ENCODE assay signal across 10 mouse cellular contexts in the genomic region with DNA sequence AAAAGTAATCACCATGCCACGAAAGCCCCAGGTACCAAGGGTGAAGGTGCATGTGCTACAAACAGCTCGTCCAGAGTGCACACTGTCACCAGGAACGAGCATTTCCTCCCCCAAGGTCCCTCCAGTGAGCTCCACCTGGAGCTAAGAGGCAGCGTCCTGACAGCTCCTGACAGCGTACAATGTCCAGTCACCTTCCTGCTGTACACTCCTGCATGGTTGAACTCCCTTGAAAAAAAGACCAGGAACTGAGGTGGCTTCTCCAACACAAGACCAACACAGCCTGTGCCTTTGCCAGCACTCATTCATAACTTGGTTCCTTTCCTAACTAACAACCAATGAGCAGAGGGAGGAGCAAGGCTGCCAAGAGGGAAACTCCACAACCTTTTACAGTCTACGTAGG. TPM values are rescaled to one million over a fixed set of nuclear protein-coding genes. Genes with fewer than 3 reads are reported as not detected.
DNase-seq lines count a peak whose midpoint lies in the region; TF ChIP-seq lines count a peak whose summit lies in the region.
"Had no signal": no experiment of that assay in that cellular context is flagged by ENCODE, and none has a peak within 500 bp of the region (broad histone marks: within the 10 kb centered on the region; RNA-seq: fewer than 3 reads in every experiment).

No protein-coding gene starts in this region.

- no peak overlapping the region; the same call in 1 of the 2 replicates for H3K4me3 ChIP-seq in gastrocnemius, adult 2 months

- no peak for DNase-seq in gastrocnemius, adult 2 months
- DNase-seq in gastrocnemius, adult 18-20 months (ENCODE audit: low spot score): no peak
- DNase-seq in thymus, postnatal 25 days: peak; percentile 14
- DNase-seq in thymus, postnatal 10 days (ENCODE audit: low spot score in 2 of 2): no peak
- DNase-seq in kidney, postnatal 14 days: peak; percentile 29
- no peak for DNase-seq in urinary bladder, postnatal 14 days (ENCODE audit: low spot score)
- no peak for DNase-seq in frontal cortex, postnatal 36 days (ENCODE audit: low spot score in 2 of 2)
- DNase-seq in gastrocnemius, adult 8-10 months (ENCODE audit: low spot score in 2 of 2): no peak
- DNase-seq: cerebellum, postnatal 36 days had no signal

- TF ChIP-seq CTCF in gastrocnemius, adult 2 months (IDR thresholded peaks at IDR 0.05): no peak

- peak overlapping the region; percentile 28 for H3K27ac ChIP-seq in gastrocnemius, adult 2 months
- H3K27ac ChIP-seq: hindbrain, embryonic 14.5 days had no signal

- intact Hi-C loops in gastrocnemius, adult 2 months (cut with DNase I): no loop called here

RNA-seq across cellular contexts. Expression of a gene that starts 3.5 kb away (rescaled TPM):
- total RNA-seq in gastrocnemius, adult 2 months (2021): 10 to 100 TPM; 29.9 to 38.6 TPM
- 10 to 100 TPM; 31.5 to 32.0 TPM for total RNA-seq in gastrocnemius, adult 18-20 months (2021)
- total RNA-seq in gastrocnemius, adult 8-10 months (2022): 10 to 100 TPM; 35.9 to 39.8 (median 38.1) TPM

RNA-seq across cellular contexts. Expression of a gene that starts 42.9 kb away (rescaled TPM):
- total RNA-seq in gastrocnemius, adult 2 months (2021): 1,000 to 10,000 TPM; 5,559 to 6,662 TPM
- 1,000 to 10,000 TPM; 5,308 to 5,533 TPM for total RNA-seq in gastrocnemius, adult 18-20 months (2021)
- 1,000 to 10,000 TPM; 6,560 to 8,442 (median 7,482) TPM for total RNA-seq in gastrocnemius, adult 8-10 months (2022)

Comparison
In these comparisons a context has a peak if more than half of its experiments do, and no peak if none do; other contexts are left out.
1. DNase-seq: peak in thymus, postnatal 25 days (single experiment) and kidney, postnatal 14 days (single experiment); none in gastrocnemius, adult 2 months (single experiment), gastrocnemius, adult 18-20 months (single experiment), thymus, postnatal 10 days (0 of 2), urinary bladder, postnatal 14 days (single experiment), frontal cortex, postnatal 36 days (0 of 2) and gastrocnemius, adult 8-10 months (0 of 2).